Mouse (Mus musculus) large intestine, adult 2 months (tissue): ENCODE measurements around the gene Podnl1. TPM values are rescaled to one million over a fixed set of nuclear protein-coding genes. Genes with fewer than 3 reads are reported as not detected.
A peak's percentile ranks its signal among the peaks of the same experiment; 100 is the strongest.

ENCODE experiments used
- DNase-seq: peaks from one replicate; pipeline ENCODE4 v3.0.0-alpha.2; 2012; ENCODE audit warnings: low read depth, low spot score
- WGBS: fragments of 180-500 bp; shearing (Covaris S2); methylation state at CpG from one replicate; pipeline ENCODE4 v1.1.7; 2018; 5-methylcytosine and 5-hydroxymethylcytosine counted together
- polyA plus RNA-seq: library from polyadenylated mRNA; depleted of rRNA; stranded (reverse); fragments of >200 nt; gene quantifications from 2 replicates; pipeline ENCODE4 v1.2.3, GENCODE M21; 2012

The Podnl1 gene
- polyA plus RNA-seq, 1 experiment, result 5.6 TPM

- WGBS, result 66% methylated on average over 3 of the region's 3 CpGs
- no peak for DNase-seq
These were observed 3.6 kb upstream of the Podnl1 start for GRCm38 (mm10) chr8:84122151-84122550.

- no peak for DNase-seq
- 59% methylated on average over 2 of the region's 2 CpGs for WGBS
These were observed 953 bp downstream of the Podnl1 start for GRCm38 (mm10) chr8:84126742-84127141.

GRCm38 (mm10) chr8:84127202-84127901 lies 1.6 kb downstream of the Podnl1 start:
- DNase-seq, result no peak
- 73% methylated on average over 17 of the region's 17 CpGs for WGBS

GRCm38 (mm10) chr8:84128277-84128676 lies 2.5 kb downstream of the Podnl1 start:
- WGBS, result 48% methylated on average over 8 of the region's 8 CpGs
- no peak for DNase-seq

GRCm38 (mm10) chr8:84130806-84131205 lies 5.0 kb downstream of the Podnl1 start:
- DNase-seq, result no peak
- WGBS, result 58% methylated on average over 30 of the region's 30 CpGs

GRCm38 (mm10) chr8:84132225-84132624 lies 6.4 kb downstream of the Podnl1 start:
- DNase-seq, result no peak
- WGBS, result 79% methylated on average over 8 of the region's 8 CpGs

- WGBS, result 92% methylated on average over 3 of the region's 3 CpGs
- DNase-seq, result no peak
These were observed 12.1 kb downstream of the Podnl1 start for GRCm38 (mm10) chr8:84137848-84138247.

GRCm38 (mm10) chr8:84140838-84141237 lies 15.0 kb downstream of the Podnl1 start:
- no peak for DNase-seq
- WGBS, result 95% methylated on average over 4 of the region's 4 CpGs

GRCm38 (mm10) chr8:84144636-84145245 lies 19.0 kb downstream of the Podnl1 start:
- DNase-seq, result no peak
- WGBS, result 66% methylated on average over 8 of the region's 8 CpGs

- DNase-seq, result peak; percentile 88
- 3% methylated on average over 14 of the region's 14 CpGs for WGBS
These were observed 21.6 kb downstream of the Podnl1 start for GRCm38 (mm10) chr8:84147324-84147766.

- 16% methylated on average over 49 of the region's 49 CpGs for WGBS
- peak; percentile 98 for DNase-seq
These were observed 22.2 kb downstream of the Podnl1 start, which contains the start of the genes Cc2d1a and 4930432K21Rik for GRCm38 (mm10) chr8:84147769-84148530. Gene Cc2d1a, minus strand, starts transcription at chr8:84147936. Gene 4930432K21Rik, plus strand, starts transcription at chr8:84148025.

GRCm38 (mm10) chr8:84148531-84148850 lies 22.7 kb downstream of the Podnl1 start:
- DNase-seq, result peak; percentile 4
- 48% methylated on average over 5 of the region's 5 CpGs for WGBS

- WGBS, result 30% methylated on average over 3 of the region's 3 CpGs
- DNase-seq, result peak; percentile 10
These were observed 23.4 kb downstream of the Podnl1 start for GRCm38 (mm10) chr8:84149181-84149580.

GRCm38 (mm10) chr8:84157620-84158019 lies 31.8 kb downstream of the Podnl1 start:
- WGBS, result 89% methylated on average over 4 of the region's 4 CpGs
- DNase-seq, result no peak

GRCm38 (mm10) chr8:84167696-84168095 lies 41.9 kb downstream of the Podnl1 start:
- no peak for DNase-seq
- WGBS, result 93% methylated on average over 2 of the region's 2 CpGs

GRCm38 (mm10) chr8:84170096-84170495 lies 44.3 kb downstream of the Podnl1 start:
- DNase-seq, result no peak
- WGBS, result 83% methylated on average over 5 of the region's 5 CpGs

- no peak for DNase-seq
- 76% methylated on average over 6 of the region's 6 CpGs for WGBS
These were observed 48.1 kb downstream of the Podnl1 start for GRCm38 (mm10) chr8:84173861-84174260.

GRCm38 (mm10) chr8:84176560-84176959 lies 50.8 kb downstream of the Podnl1 start:
- WGBS, result 51% methylated on average over 3 of the region's 3 CpGs
- no peak for DNase-seq

- no peak for DNase-seq
- 92% methylated on average over 3 of the region's 3 CpGs for WGBS
These were observed 51.6 kb downstream of the Podnl1 start for GRCm38 (mm10) chr8:84177405-84177804.

- 86% methylated on average over 8 of the region's 8 CpGs for WGBS
These were observed 52.8 kb downstream of the Podnl1 start for GRCm38 (mm10) chr8:84178592-84178991.

GRCm38 (mm10) chr8:84179946-84180345 lies 54.2 kb downstream of the Podnl1 start:
- DNase-seq, result no peak
- WGBS, result 70% methylated on average over 4 of the region's 4 CpGs

More at GRCm38 (mm10) chr8:84178592-84178991, 52.8 kb downstream of the Podnl1 start:
- no peak for DNase-seq
